Mouse (Mus musculus): ENCODE results near the gene Rbfox1. TPM values are rescaled to one million over a fixed set of nuclear protein-coding genes. Genes with fewer than 3 reads are reported as not detected.
A peak's percentile ranks its signal among the peaks of the same experiment; 100 is the strongest.

Gene Rbfox1
- polyA plus RNA-seq, 1 experiment from 2014 or later: 75.8 TPM

GRCm38 (mm10) chr16:7057789-7058188 lies 1172.6 kb downstream of the Rbfox1 start:
- no peak for DNase-seq (ENCODE audit: low spot score)
- H3K36me3 ChIP-seq (ENCODE audit: control insufficient read depth, insufficient read depth, low read length): no peaks in the 10 kb centered on the region
- no peak overlapping the region for H3K27ac ChIP-seq (ENCODE audit: low read depth, low read length)
- H3K9ac ChIP-seq (ENCODE audit: low read length): no peak overlapping the region
- no peak for ATAC-seq
- 84% methylated on average over 3 of the region's 3 CpGs for WGBS
- no peak overlapping the region for H3K4me3 ChIP-seq (ENCODE audit: low read depth, low read length)
- H3K4me2 ChIP-seq (ENCODE audit: low read length): no peak overlapping the region
- H3K4me1 ChIP-seq (ENCODE audit: control insufficient read depth, insufficient read depth, low read length): peaks cover 4% of the 10 kb centered on the region
- H3K9me3 ChIP-seq (replicated peaks; ENCODE audit: control insufficient read depth, low read length): no peaks in the 10 kb centered on the region
- H3K27me3 ChIP-seq (replicated peaks; ENCODE audit: control insufficient read depth, insufficient read depth, low read length): no peaks in the 10 kb centered on the region

DNA sequence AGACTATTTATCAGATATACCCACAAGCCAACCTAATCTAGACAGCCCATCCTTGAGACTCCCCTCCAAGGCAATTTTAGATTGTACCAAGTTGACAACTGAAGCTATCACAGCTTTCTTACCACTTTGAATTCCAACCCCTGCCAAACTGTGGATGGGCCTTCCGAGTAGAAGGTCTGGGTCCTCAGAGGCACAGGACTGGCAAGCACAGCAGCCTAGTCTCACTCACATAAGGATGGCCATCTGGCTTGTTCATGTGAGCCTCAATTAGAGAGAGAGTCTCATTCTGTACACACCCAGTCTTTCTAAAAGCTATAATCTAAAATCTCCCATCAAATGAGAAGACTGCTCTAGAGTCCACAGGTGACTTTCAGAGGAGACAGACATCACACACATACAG lies 1173.4 kb downstream of the Rbfox1 start:
- no peak overlapping the region for H3K4me3 ChIP-seq (ENCODE audit: low read depth, low read length)
- H3K9me3 ChIP-seq (replicated peaks; ENCODE audit: control insufficient read depth, low read length): no peaks in the 10 kb centered on the region
- H3K27ac ChIP-seq (ENCODE audit: low read depth, low read length): no peak overlapping the region
- H3K4me2 ChIP-seq (ENCODE audit: low read length): no peak overlapping the region
- H3K9ac ChIP-seq (ENCODE audit: low read length): no peak overlapping the region
- no peak for ATAC-seq
- H3K36me3 ChIP-seq (ENCODE audit: control insufficient read depth, insufficient read depth, low read length): no peaks in the 10 kb centered on the region
- WGBS: 79% methylated on average over 1 of the region's 1 CpGs
- no peak for DNase-seq (ENCODE audit: low spot score)
- H3K4me1 ChIP-seq (ENCODE audit: control insufficient read depth, insufficient read depth, low read length): 0 out of 2 replicates have a peak, but pooled peaks cover 2% of the 10 kb centered on the region
- no peaks in the 10 kb centered on the region for H3K27me3 ChIP-seq (replicated peaks; ENCODE audit: control insufficient read depth, insufficient read depth, low read length)

DNA sequence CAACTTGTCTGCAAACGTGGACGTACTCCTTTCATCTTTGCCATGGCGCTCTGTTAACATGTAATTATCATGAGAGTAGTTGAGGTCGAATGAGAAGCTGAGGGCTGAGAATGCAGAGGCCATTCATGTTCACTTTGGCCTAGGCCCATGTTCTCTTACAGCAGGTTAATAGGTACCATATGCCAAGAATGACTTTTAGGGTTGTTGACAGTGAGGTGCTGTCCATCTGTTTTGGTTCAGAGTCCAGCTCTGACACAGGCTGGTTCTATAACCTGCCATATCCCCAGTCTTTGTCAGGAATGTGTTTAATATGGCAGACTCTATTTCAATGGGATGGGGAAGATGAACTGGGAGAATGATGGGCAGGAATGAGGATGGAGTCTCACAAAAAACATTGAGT lies 1174.4 kb downstream of the Rbfox1 start:
- 85% methylated on average over 4 of the region's 4 CpGs for WGBS
- ATAC-seq (no peak), DNase-seq (ENCODE audit: low spot score) (no peak)
- Histone ChIP-seq H3K9ac (ENCODE audit: low read length) (no peak overlapping the region), H3K4me3 (ENCODE audit: low read depth, low read length) (no peak overlapping the region), H3K27ac (ENCODE audit: low read depth, low read length) (no peak overlapping the region), H3K9me3 (replicated peaks; ENCODE audit: control insufficient read depth, low read length) (no peaks in the 10 kb centered on the region), H3K36me3 (ENCODE audit: control insufficient read depth, insufficient read depth, low read length) (no peaks in the 10 kb centered on the region), H3K27me3 (replicated peaks; ENCODE audit: control insufficient read depth, insufficient read depth, low read length) (no peaks in the 10 kb centered on the region), H3K4me1 (ENCODE audit: control insufficient read depth, insufficient read depth, low read length) (0 out of 2 replicates have a peak, but pooled peaks cover 2% of the 10 kb centered on the region), H3K4me2 (ENCODE audit: low read length) (no peak overlapping the region)

DNA sequence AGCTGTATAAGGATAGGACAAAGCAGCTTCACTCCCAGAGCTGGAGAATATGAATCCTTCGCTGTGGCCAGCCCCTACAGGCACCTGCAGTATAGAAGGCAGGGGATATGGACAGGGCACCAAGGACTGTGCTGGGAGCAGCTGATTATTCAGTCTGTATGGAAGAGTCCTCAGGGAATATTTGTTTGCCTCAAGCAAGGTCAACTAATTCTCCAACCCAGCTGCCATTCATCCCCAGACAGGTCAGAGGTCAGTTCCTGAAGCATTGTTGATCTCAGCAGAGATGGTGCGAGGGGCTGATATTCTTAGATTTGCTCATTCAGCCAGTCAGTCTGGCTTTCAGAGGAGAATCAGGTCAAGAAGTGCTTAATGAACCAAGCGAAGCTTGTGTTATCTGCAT lies 1175.7 kb downstream of the Rbfox1 start:
- H3K9ac ChIP-seq (ENCODE audit: low read length): no peak overlapping the region
- H3K27ac ChIP-seq (ENCODE audit: low read depth, low read length): no peak overlapping the region
- no peak overlapping the region for H3K4me3 ChIP-seq (ENCODE audit: low read depth, low read length)
- H3K4me2 ChIP-seq (ENCODE audit: low read length): no peak overlapping the region
- no peaks in the 10 kb centered on the region for H3K27me3 ChIP-seq (replicated peaks; ENCODE audit: control insufficient read depth, insufficient read depth, low read length)
- WGBS: 43% methylated on average over 3 of the region's 3 CpGs
- DNase-seq (ENCODE audit: low spot score) (no peak), ATAC-seq (no peak)
- H3K9me3 ChIP-seq (replicated peaks; ENCODE audit: control insufficient read depth, low read length): no peaks in the 10 kb centered on the region
- no peaks in the 10 kb centered on the region for H3K36me3 ChIP-seq (ENCODE audit: control insufficient read depth, insufficient read depth, low read length)
- 0 out of 2 replicates have a peak, but pooled peaks cover 2% of the 10 kb centered on the region for H3K4me1 ChIP-seq (ENCODE audit: control insufficient read depth, insufficient read depth, low read length)

GRCm38 (mm10) chr16:7062512-7062911 lies 1177.4 kb downstream of the Rbfox1 start:
- Histone ChIP-seq H3K4me1 (ENCODE audit: control insufficient read depth, insufficient read depth, low read length) (0 out of 2 replicates have a peak, but pooled peaks cover 2% of the 10 kb centered on the region), H3K4me3 (ENCODE audit: low read depth, low read length) (no peak overlapping the region), H3K9ac (ENCODE audit: low read length) (no peak overlapping the region), H3K36me3 (ENCODE audit: control insufficient read depth, insufficient read depth, low read length) (no peaks in the 10 kb centered on the region), H3K27me3 (replicated peaks; ENCODE audit: control insufficient read depth, insufficient read depth, low read length) (no peaks in the 10 kb centered on the region), H3K9me3 (replicated peaks; ENCODE audit: control insufficient read depth, low read length) (no peaks in the 10 kb centered on the region), H3K27ac (ENCODE audit: low read depth, low read length) (no peak overlapping the region), H3K4me2 (ENCODE audit: low read length) (no peak overlapping the region)
- 94% methylated on average over 6 of the region's 6 CpGs for WGBS
- ATAC-seq: no peak
- DNase-seq (ENCODE audit: low spot score): no peak

GRCm38 (mm10) chr16:7067109-7067508 lies 1182.0 kb downstream of the Rbfox1 start:
- Histone ChIP-seq H3K9me3 (replicated peaks; ENCODE audit: control insufficient read depth, low read length) (no peaks in the 10 kb centered on the region), H3K4me2 (ENCODE audit: low read length) (no peak overlapping the region), H3K4me3 (ENCODE audit: low read depth, low read length) (no peak overlapping the region), H3K9ac (ENCODE audit: low read length) (no peak overlapping the region), H3K27me3 (replicated peaks; ENCODE audit: control insufficient read depth, insufficient read depth, low read length) (no peaks in the 10 kb centered on the region), H3K4me1 (ENCODE audit: control insufficient read depth, insufficient read depth, low read length) (peaks cover 7% of the 10 kb centered on the region; the same call in 1 of the 2 replicates), H3K27ac (ENCODE audit: low read depth, low read length) (no peak overlapping the region), H3K36me3 (ENCODE audit: control insufficient read depth, insufficient read depth, low read length) (no peaks in the 10 kb centered on the region)
- WGBS: 88% methylated on average over 8 of the region's 8 CpGs
- no peak for DNase-seq (ENCODE audit: low spot score)
- ATAC-seq: no peak

GRCm38 (mm10) chr16:7069599-7069998 lies 1184.4 kb downstream of the Rbfox1 start:
- H3K27ac ChIP-seq (ENCODE audit: low read depth, low read length): no peak overlapping the region
- ATAC-seq (no peak), DNase-seq (ENCODE audit: low spot score) (peak; percentile 33)
- no peaks in the 10 kb centered on the region for H3K36me3 ChIP-seq (ENCODE audit: control insufficient read depth, insufficient read depth, low read length)
- H3K9ac ChIP-seq (ENCODE audit: low read length): no peak overlapping the region
- H3K9me3 ChIP-seq (replicated peaks; ENCODE audit: control insufficient read depth, low read length): no peaks in the 10 kb centered on the region
- H3K4me1 ChIP-seq (ENCODE audit: control insufficient read depth, insufficient read depth, low read length): peaks cover 7% of the 10 kb centered on the region; the same call in 1 of the 2 replicates
- H3K4me3 ChIP-seq (ENCODE audit: low read depth, low read length): no peak overlapping the region
- 44% methylated on average over 8 of the region's 8 CpGs for WGBS
- H3K4me2 ChIP-seq (ENCODE audit: low read length): no peak overlapping the region
- H3K27me3 ChIP-seq (replicated peaks; ENCODE audit: control insufficient read depth, insufficient read depth, low read length): no peaks in the 10 kb centered on the region

- no peak overlapping the region for H3K9ac ChIP-seq (ENCODE audit: low read length)
- H3K27ac ChIP-seq (ENCODE audit: low read depth, low read length): no peak overlapping the region
- 77% methylated on average over 4 of the region's 4 CpGs for WGBS
- H3K27me3 ChIP-seq (replicated peaks; ENCODE audit: control insufficient read depth, insufficient read depth, low read length): no peaks in the 10 kb centered on the region
- no peak overlapping the region for H3K4me3 ChIP-seq (ENCODE audit: low read depth, low read length)
- H3K9me3 ChIP-seq (replicated peaks; ENCODE audit: control insufficient read depth, low read length): no peaks in the 10 kb centered on the region
- no peak for DNase-seq (ENCODE audit: low spot score)
- H3K4me2 ChIP-seq (ENCODE audit: low read length): no peak overlapping the region
- H3K4me1 ChIP-seq (ENCODE audit: control insufficient read depth, insufficient read depth, low read length): peaks cover 7% of the 10 kb centered on the region; the same call in 1 of the 2 replicates
- no peaks in the 10 kb centered on the region for H3K36me3 ChIP-seq (ENCODE audit: control insufficient read depth, insufficient read depth, low read length)
- no peak for ATAC-seq
Observed at GRCm38 (mm10) chr16:7074786-7075185, 1189.6 kb downstream of the Rbfox1 start.

DNA sequence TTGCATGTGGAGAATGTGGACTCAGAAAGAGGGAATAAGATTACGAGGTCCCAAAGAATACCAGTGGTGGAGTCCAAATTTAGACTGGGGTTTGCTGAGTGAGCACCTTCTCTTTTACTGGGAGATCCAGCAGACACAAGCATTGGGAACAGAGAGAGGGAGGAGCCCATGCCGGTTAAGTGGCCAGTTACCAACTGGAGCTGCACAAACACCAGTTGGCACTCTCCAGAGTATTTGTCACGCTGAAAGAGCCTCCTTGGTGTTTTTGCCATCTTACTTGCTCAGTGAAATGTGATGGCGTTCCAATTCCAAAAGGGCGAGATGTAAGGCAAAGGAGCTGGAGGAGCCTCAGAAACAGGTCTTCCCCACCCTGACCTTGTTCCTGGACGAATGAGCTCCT lies 1190.6 kb downstream of the Rbfox1 start:
- no peak overlapping the region for H3K27ac ChIP-seq (ENCODE audit: low read depth, low read length)
- no peak for ATAC-seq
- no peaks in the 10 kb centered on the region for H3K27me3 ChIP-seq (replicated peaks; ENCODE audit: control insufficient read depth, insufficient read depth, low read length)
- no peaks in the 10 kb centered on the region; the same call in 1 of the 2 replicates for H3K4me1 ChIP-seq (ENCODE audit: control insufficient read depth, insufficient read depth, low read length)
- no peaks in the 10 kb centered on the region for H3K36me3 ChIP-seq (ENCODE audit: control insufficient read depth, insufficient read depth, low read length)
- 83% methylated on average over 6 of the region's 6 CpGs for WGBS
- H3K9ac ChIP-seq (ENCODE audit: low read length): no peak overlapping the region
- DNase-seq (ENCODE audit: low spot score): no peak
- no peak overlapping the region for H3K4me3 ChIP-seq (ENCODE audit: low read depth, low read length)
- H3K9me3 ChIP-seq (replicated peaks; ENCODE audit: control insufficient read depth, low read length): no peaks in the 10 kb centered on the region
- H3K4me2 ChIP-seq (ENCODE audit: low read length): no peak overlapping the region
